Mouse (Mus musculus) hindbrain, embryonic 11.5 days (tissue): ENCODE measurements around the gene Ldhb. TPM values are rescaled to one million over a fixed set of nuclear protein-coding genes. Genes with fewer than 3 reads are reported as not detected.

Experiments
- ATAC-seq: fragments of 200-750 bp; cut with Nextera tagmentation; 2 replicates; pipeline ENCODE4 v1.8.0; 2017; ENCODE audit warnings: mild to moderate bottlenecking, moderate TSS enrichment, moderate library complexity; ENCODE audit not compliant: low FRiP score
- DNase-seq: peaks from one replicate; pipeline ENCODE4 v3.0.0-alpha.2; 2015; ENCODE audit warnings: low spot score
- H3K27ac ChIP-seq: fragments of 300-500 bp; sonication (generic); 2 replicates; pipeline ENCODE4 v1.5.1; 2014; ENCODE audit warnings: mild to moderate bottlenecking, low read depth, low read length
- H3K27me3 ChIP-seq: fragments of 300-500 bp; sonication (generic); 2 replicates; pipeline ENCODE4 v1.6.1; 2014; ENCODE audit warnings: mild to moderate bottlenecking, low read length, moderate library complexity, mixed read lengths; ENCODE audit not compliant: control insufficient read depth, insufficient read depth
- H3K36me3 ChIP-seq: fragments of 300-500 bp; sonication (generic); 2 replicates; pipeline ENCODE4 v1.6.1; 2014; ENCODE audit warnings: mild to moderate bottlenecking, low read length, moderate library complexity, mixed read lengths; ENCODE audit not compliant: control insufficient read depth, insufficient read depth
- H3K4me1 ChIP-seq: fragments of 300-500 bp; sonication (generic); replicated peaks from 2 replicates; pipeline ENCODE4 v1.6.1; 2014; ENCODE audit warnings: low read length, mixed read lengths; ENCODE audit not compliant: control insufficient read depth, insufficient read depth
- H3K4me2 ChIP-seq: fragments of 300-500 bp; sonication (generic); replicated peaks from 2 replicates; pipeline ENCODE4 v1.6.1; 2014; ENCODE audit warnings: mild to moderate bottlenecking, low read depth, low read length
- H3K4me3 ChIP-seq: fragments of 300-500 bp; sonication (generic); 2 replicates; pipeline ENCODE4 v1.5.1; 2014; ENCODE audit warnings: low read depth, low read length
- H3K9ac ChIP-seq: fragments of 300-500 bp; sonication (generic); 2 replicates; pipeline ENCODE4 v1.6.1; 2014; ENCODE audit warnings: low read depth, low read length
- H3K9me3 ChIP-seq: fragments of 300-500 bp; sonication (generic); 2 replicates; pipeline ENCODE4 v1.6.1; 2016; ENCODE audit warnings: low read length; ENCODE audit not compliant: control insufficient read depth
- WGBS: fragments of 180-500 bp; shearing (Covaris S2); extraction: QIAGEN DNeasy Blood & Tissue Kit; methylation state at CpG from one replicate; pipeline ENCODE4 v1.1.7; 2014; 5-methylcytosine and 5-hydroxymethylcytosine counted together
- polyA plus RNA-seq: library from polyadenylated mRNA; unstranded; fragments of >200 nt; fragmentation: Nextera tagmentation; extraction: Ambion mirVana; gene quantifications from 2 replicates; pipeline ENCODE4 v1.2.1, GENCODE M21; 2014

Gene Ldhb
- polyA plus RNA-seq, 1 experiment from 2014 or later, result 388 TPM

DNA sequence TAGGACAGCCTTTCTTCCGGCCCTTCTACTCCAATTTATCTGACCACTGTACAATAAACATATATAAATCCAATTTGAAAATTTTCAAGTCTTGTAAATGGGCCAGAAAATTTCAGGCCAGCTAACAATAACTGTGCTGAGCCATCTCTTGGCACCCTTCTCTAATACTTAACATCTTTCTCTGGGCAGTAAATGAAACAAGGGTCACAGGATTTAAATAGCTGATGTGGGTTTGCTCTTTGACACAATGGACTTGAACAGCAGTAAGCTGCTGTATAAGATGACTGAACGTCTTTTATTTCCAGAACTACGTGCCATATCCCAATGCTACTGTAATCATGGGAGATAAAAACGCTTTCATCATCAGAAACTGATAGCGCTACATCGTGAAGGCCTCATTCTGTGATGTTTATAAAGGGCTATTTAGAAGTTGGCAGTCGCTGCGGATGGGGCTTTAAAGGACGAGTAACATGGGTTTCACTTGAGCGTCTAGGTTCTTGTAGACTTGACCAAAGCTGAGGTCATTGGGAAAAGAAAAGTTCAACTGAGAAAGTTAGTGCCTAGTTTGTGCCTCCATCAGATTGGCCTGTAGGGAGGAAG, 32.9 kb upstream of the Ldhb start:
- WGBS, result 94% methylated on average over 10 of the region's 10 CpGs
- Histone ChIP-seq H3K4me3 (no peak overlapping the region), H3K27ac (no peak overlapping the region), H3K9me3 (no peaks in the 10 kb centered on the region), H3K4me1 (no peaks in the 10 kb centered on the region), H3K9ac (no peak overlapping the region), H3K36me3 (no peaks in the 10 kb centered on the region), H3K27me3 (no peaks in the 10 kb centered on the region), H3K4me2 (no peak overlapping the region)
- ATAC-seq, result no peak
- no peak for DNase-seq

DNA sequence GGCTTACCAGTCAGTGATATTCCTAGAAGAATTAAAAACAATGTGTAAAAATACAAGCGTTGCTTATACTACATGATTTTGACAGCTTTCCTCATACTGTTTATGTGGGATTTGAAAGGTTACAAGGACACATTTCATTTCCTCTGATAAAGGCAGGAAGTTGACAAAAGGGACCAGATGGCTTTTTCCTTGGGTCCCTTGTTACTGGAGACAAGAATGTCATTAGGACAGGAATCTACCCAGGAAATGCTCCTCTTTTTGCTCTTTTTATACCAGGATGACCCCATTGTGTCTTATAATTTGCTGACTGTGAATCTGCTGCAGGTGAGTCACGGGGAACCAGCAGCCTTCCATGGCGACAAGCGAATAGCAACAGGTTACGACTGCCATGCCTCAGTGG, 32.4 kb upstream of the Ldhb start:
- WGBS, result 92% methylated on average over 5 of the region's 5 CpGs
- ATAC-seq, result no peak
- no peak overlapping the region for H3K4me3 ChIP-seq

DNA sequence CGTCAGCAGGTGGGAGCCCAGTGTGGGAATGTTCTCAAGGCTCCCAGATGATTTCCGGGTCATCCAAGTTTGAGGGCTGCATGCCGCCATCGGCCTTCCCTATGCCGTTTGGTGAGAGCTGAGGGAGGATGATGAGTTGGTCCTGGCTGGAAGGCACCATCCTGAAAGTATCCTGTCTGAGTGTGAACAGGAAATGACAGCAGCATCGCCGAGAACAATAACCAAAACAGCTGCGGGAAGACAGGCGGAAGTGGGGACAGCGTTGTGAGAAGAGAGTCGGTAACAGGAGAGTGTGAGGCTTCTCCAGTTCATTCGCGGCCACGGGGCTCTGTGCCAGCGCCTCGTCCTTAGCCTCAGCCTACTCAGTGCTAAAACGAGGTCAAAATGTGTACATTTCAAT, 30.7 kb upstream of the Ldhb start:
- no peak overlapping the region for H3K4me3 ChIP-seq
- no peak overlapping the region for H3K9ac ChIP-seq
- H3K27me3 ChIP-seq, result no peaks in the 10 kb centered on the region
- H3K36me3 ChIP-seq, result no peaks in the 10 kb centered on the region
- no peaks in the 10 kb centered on the region for H3K9me3 ChIP-seq
- 81% methylated on average over 17 of the region's 17 CpGs for WGBS
- H3K27ac ChIP-seq, result no peak overlapping the region
- no peak overlapping the region for H3K4me2 ChIP-seq
- H3K4me1 ChIP-seq, result no peaks in the 10 kb centered on the region
- DNase-seq (no peak), ATAC-seq (no peak)

More for the DNA sequence above, 32.4 kb upstream of the Ldhb start:
- no peak for DNase-seq
- H3K4me1 ChIP-seq, result no peaks in the 10 kb centered on the region
- H3K9me3 ChIP-seq, result no peaks in the 10 kb centered on the region
- no peaks in the 10 kb centered on the region for H3K36me3 ChIP-seq
- no peaks in the 10 kb centered on the region for H3K27me3 ChIP-seq
- H3K27ac ChIP-seq, result no peak overlapping the region
- H3K9ac ChIP-seq, result no peak overlapping the region
- no peak overlapping the region for H3K4me2 ChIP-seq

DNA sequence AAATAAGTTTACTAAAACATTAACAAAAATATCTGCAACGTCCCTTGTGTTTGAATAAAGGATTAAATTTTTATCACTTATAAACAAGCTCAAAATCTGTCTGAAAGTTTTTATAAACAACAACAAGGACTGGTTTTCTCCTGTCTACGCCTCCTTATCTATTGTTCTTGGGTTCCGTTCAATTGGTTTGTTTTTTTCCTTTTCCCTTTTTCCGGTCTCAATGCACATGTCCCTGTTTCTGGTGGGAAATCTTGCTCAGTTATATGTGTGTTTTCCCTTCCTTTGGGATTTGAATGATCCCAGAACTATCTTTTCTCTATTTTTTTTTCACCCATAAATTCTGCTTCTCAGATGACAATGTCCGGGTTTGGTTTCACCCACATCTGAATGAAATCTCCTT, 25.7 kb upstream of the Ldhb start:
- DNase-seq, result no peak
- Histone ChIP-seq H3K27me3 (no peaks in the 10 kb centered on the region), H3K36me3 (no peaks in the 10 kb centered on the region), H3K4me2 (no peak overlapping the region), H3K27ac (no peak overlapping the region), H3K4me1 (no peaks in the 10 kb centered on the region), H3K4me3 (no peak overlapping the region), H3K9ac (no peak overlapping the region), H3K9me3 (no peaks in the 10 kb centered on the region)
- 85% methylated on average over 5 of the region's 5 CpGs for WGBS
- no peak for ATAC-seq

DNA sequence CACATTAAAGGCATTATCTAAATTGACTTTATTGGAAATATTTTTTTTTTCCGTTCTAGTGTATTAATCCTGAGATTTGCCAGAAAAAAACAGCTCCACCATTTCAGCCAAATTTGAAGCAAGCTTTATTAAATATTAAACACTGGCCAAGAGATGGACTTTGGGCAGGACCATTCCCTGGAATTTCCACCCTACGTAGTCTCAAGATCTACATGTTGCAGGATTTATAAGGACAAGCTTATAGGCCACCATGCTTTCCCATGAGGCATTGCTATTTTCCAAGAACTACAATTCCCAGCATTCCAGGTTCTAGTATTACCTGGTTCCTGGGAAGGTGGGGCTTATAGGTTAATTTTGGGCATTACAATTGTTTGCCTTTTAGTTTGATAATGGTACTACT, 24.9 kb upstream of the Ldhb start:
- H3K9me3 ChIP-seq, result no peaks in the 10 kb centered on the region
- no peak overlapping the region for H3K27ac ChIP-seq
- no peak overlapping the region for H3K4me3 ChIP-seq
- DNase-seq, result no peak
- no peaks in the 10 kb centered on the region for H3K27me3 ChIP-seq
- 95% methylated on average over 2 of the region's 2 CpGs for WGBS
- H3K4me2 ChIP-seq, result no peak overlapping the region
- H3K9ac ChIP-seq, result no peak overlapping the region
- no peaks in the 10 kb centered on the region for H3K4me1 ChIP-seq
- H3K36me3 ChIP-seq, result no peaks in the 10 kb centered on the region
- no peak for ATAC-seq

DNA sequence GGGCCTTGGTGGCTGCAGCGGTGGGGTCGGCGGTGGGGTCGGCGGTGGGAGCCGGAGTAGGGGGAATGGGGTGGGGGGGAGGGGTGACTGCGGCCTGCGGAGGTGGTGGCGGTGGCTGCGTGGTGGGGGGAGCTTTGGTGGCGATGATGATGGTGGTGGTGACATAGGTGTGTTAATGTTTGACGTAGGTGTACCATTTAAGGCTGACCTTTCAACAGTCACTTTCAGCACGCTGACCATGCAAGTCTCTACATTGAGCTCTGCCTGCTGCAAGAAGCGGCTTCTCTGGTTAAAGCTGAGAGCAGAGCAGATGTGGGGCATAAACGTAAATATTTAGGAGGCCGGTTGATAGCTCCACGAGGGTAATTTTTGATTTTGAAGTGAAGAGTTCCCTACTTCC, 24.4 kb upstream of the Ldhb start:
- Histone ChIP-seq H3K4me1 (no peaks in the 10 kb centered on the region), H3K4me3 (no peak overlapping the region), H3K36me3 (no peaks in the 10 kb centered on the region), H3K4me2 (no peak overlapping the region), H3K27me3 (no peaks in the 10 kb centered on the region), H3K27ac (no peak overlapping the region), H3K9ac (no peak overlapping the region), H3K9me3 (no peaks in the 10 kb centered on the region)
- DNase-seq (no peak), ATAC-seq (no peak)
- 93% methylated on average over 13 of the region's 17 CpGs for WGBS

DNA sequence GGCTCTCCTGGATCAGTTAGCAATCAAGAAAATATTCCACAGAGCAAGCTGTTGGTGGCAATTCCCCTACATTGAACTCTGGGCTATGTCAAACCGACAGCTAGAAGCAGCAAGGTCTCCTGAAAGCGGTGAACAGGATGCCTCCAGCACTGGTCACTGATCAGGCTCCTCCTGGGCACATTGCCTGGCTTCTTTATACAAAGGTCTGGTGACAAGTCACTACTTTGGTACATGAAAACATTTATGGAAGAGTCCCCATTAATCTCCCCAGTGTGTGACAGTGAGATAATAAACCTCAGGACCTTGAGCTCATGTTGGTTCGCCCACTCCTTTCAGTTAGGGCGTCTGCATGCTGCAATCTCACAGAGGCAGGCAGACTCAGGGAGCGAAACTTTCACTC, 22.6 kb upstream of the Ldhb start:
- no peak overlapping the region for H3K27ac ChIP-seq
- no peaks in the 10 kb centered on the region for H3K4me1 ChIP-seq
- H3K9me3 ChIP-seq, result no peaks in the 10 kb centered on the region
- no peaks in the 10 kb centered on the region for H3K36me3 ChIP-seq
- H3K4me2 ChIP-seq, result no peak overlapping the region
- H3K27me3 ChIP-seq, result no peaks in the 10 kb centered on the region
- WGBS, result 79% methylated on average over 5 of the region's 5 CpGs
- DNase-seq (no peak), ATAC-seq (no peak)
- H3K9ac ChIP-seq, result no peak overlapping the region
- H3K4me3 ChIP-seq, result no peak overlapping the region

DNA sequence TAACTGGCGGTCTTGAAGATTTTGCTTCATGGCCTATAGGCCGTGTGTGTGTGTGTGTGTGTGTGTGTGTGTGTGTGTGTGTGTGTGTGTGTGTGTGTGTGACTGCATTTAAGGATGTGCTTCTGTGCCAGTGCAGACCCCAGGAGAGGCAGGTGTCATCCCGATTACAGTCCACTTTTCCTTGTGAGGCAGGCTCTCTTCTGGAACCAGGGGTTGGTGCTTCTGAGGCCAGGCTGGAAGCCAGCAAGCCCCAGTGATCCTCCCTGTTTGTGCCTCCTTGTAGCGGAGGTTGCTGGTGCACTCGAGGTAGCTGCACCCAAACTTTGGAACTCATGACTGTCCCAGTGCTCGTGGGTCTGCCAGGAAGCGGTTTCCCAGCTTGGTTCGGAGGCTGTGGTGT, 21.9 kb upstream of the Ldhb start:
- Histone ChIP-seq H3K27me3 (no peaks in the 10 kb centered on the region), H3K27ac (no peak overlapping the region), H3K4me2 (no peak overlapping the region), H3K9ac (no peak overlapping the region), H3K4me1 (no peaks in the 10 kb centered on the region), H3K4me3 (no peak overlapping the region), H3K9me3 (no peaks in the 10 kb centered on the region), H3K36me3 (no peaks in the 10 kb centered on the region)
- ATAC-seq (no peak), DNase-seq (no peak)
- 91% methylated on average over 8 of the region's 8 CpGs for WGBS

DNA sequence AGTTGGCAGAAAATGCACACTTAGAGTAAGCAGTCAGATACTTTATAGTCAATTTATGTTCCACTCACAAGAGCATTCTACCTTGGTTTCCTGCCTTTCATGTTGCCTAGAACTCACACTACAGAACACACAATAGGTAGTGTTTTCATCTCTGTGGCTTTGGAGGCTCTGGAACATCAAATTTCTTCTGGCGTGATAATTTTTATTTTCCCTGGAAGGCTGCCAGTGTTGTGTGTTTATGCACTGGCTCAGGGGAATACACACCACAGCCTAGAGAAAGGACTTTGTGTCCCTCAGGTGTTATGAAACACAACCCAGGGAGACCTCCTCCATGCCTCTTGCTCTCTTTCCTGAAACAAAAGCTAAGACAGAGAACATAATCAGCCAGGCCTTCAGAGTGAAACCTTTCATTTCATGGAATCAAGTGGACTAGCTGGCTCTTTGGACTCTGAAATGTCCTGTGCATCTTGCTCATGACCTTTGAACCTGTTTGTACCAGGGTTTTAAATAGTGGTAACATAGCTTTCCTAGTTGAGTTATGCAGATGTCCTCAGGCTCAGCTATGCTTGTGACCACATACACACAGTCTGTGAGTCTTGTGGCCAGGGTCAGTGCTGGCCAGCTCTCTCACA, 20.3 kb upstream of the Ldhb start:
- Histone ChIP-seq H3K27ac (no peak overlapping the region), H3K9me3 (no peaks in the 10 kb centered on the region), H3K9ac (no peak overlapping the region), H3K4me3 (no peak overlapping the region), H3K27me3 (no peaks in the 10 kb centered on the region), H3K4me1 (no peaks in the 10 kb centered on the region), H3K36me3 (no peaks in the 10 kb centered on the region), H3K4me2 (no peak overlapping the region)
- 69% methylated on average over 1 of the region's 1 CpGs for WGBS
- ATAC-seq (no peak), DNase-seq (no peak)
